Mouse (Mus musculus) left cerebral cortex, postnatal 14 days (tissue): Measurements from ENCODE around the gene Slc4a8. TPM values are rescaled to one million over a fixed set of nuclear protein-coding genes. Genes with fewer than 3 reads are reported as not detected.

ENCODE experiments used
- DNase-seq, 2 experiments: peaks; one replicate each; pipeline ENCODE4 v3.0.0; 2021 to 2022; ENCODE audit warnings: low spot score in 2 of 2, mixed read lengths in 1 of 2
- intact Hi-C: fragments of 180-260 bp; cut with DNase I; formaldehyde crosslinking; loops from one replicate; pipeline ENCODE4 v1.15.1; 2025
- long read RNA-seq, 2 experiments: library from polyadenylated mRNA; stranded (forward); transcript quantifications; one replicate each; pipeline ENCODE4 v2.0.0; 2021
- total RNA-seq, 2 experiments: library from RNA; stranded (reverse); gene quantifications; 2 replicates each; pipeline ENCODE4 v1.2.3; 2021

Slc4a8 gene
- total RNA-seq = 10 to 100 TPM; 87.7 to 90.8 TPM
- long read RNA-seq, experiment 1, full-length matches to known transcripts = 14 of 42 reads
- long read RNA-seq, experiment 1, partial matches to known transcripts = 10 of 42 reads
- long read RNA-seq, experiment 1, other reads (novel, unspliced or antisense) = 18 of 42 reads
- long read RNA-seq, experiment 2, full-length matches to known transcripts = 13 of 42 reads
- long read RNA-seq, experiment 2, partial matches to known transcripts = 14 of 42 reads
- long read RNA-seq, experiment 2, other reads (novel, unspliced or antisense) = 15 of 42 reads

- peak; percentile 96 for DNase-seq
- intact Hi-C loops = loop anchor here (1.0 to 5.0 kb wide), 2 partner anchors 110 to 281 kb away; no protein-coding TSS in a partner anchor
Measured at GRCm38 (mm10) chr15:100761419-100762185, at the start of gene Slc4a8. TSS of gene Slc4a8 (plus strand) at chr15:100761747.

GRCm38 (mm10) chr15:100714470-100714869 lies 47.1 kb upstream of the Slc4a8 start:
- intact Hi-C loops = no loop called here
- no peak for DNase-seq

- no peak for DNase-seq
- intact Hi-C loops = no loop called here
Measured at GRCm38 (mm10) chr15:100715399-100715993, 46.1 kb upstream of the Slc4a8 start.

- intact Hi-C loops = no loop called here
- no peak for DNase-seq
Measured at GRCm38 (mm10) chr15:100717933-100718332, 43.6 kb upstream of the Slc4a8 start.

GRCm38 (mm10) chr15:100718572-100718971 lies 43.0 kb upstream of the Slc4a8 start:
- intact Hi-C loops = no loop called here
- no peak for DNase-seq

- DNase-seq = no peak
- intact Hi-C loops = no loop called here
Measured at GRCm38 (mm10) chr15:100719217-100719616, 42.3 kb upstream of the Slc4a8 start.

- intact Hi-C loops = no loop called here
- no peak for DNase-seq
Measured at GRCm38 (mm10) chr15:100720066-100720465, 41.5 kb upstream of the Slc4a8 start.

- no peak for DNase-seq
- intact Hi-C loops = no loop called here
Measured at GRCm38 (mm10) chr15:100721445-100721844, 40.1 kb upstream of the Slc4a8 start.

GRCm38 (mm10) chr15:100722026-100722425 lies 39.5 kb upstream of the Slc4a8 start:
- DNase-seq = no peak
- intact Hi-C loops = no loop called here

- intact Hi-C loops = no loop called here
- DNase-seq = no peak
Measured at GRCm38 (mm10) chr15:100722564-100722963, 39.0 kb upstream of the Slc4a8 start.

- intact Hi-C loops = no loop called here
- peak in 1 of 2 experiments; percentile 63 for DNase-seq
Measured at GRCm38 (mm10) chr15:100723505-100723904, 38.0 kb upstream of the Slc4a8 start.

- intact Hi-C loops = no loop called here
- no peak for DNase-seq
Measured at GRCm38 (mm10) chr15:100726721-100727120, 34.8 kb upstream of the Slc4a8 start.

- no peak for DNase-seq
- intact Hi-C loops = no loop called here
Measured at GRCm38 (mm10) chr15:100727834-100728233, 33.7 kb upstream of the Slc4a8 start.

GRCm38 (mm10) chr15:100728586-100728985 lies 33.0 kb upstream of the Slc4a8 start:
- DNase-seq = no peak
- intact Hi-C loops = no loop called here

- intact Hi-C loops = no loop called here
- DNase-seq = no peak
Measured at GRCm38 (mm10) chr15:100729281-100729985, 32.1 kb upstream of the Slc4a8 start, which contains the start of gene Galnt6. TSS of gene Galnt6 (minus strand) at chr15:100729376.

GRCm38 (mm10) chr15:100731081-100731480 lies 30.5 kb upstream of the Slc4a8 start:
- DNase-seq = no peak

GRCm38 (mm10) chr15:100732580-100732979 lies 29.0 kb upstream of the Slc4a8 start:
- intact Hi-C loops = no loop called here
- DNase-seq = no peak

More at GRCm38 (mm10) chr15:100731081-100731480, 30.5 kb upstream of the Slc4a8 start:
- intact Hi-C loops = no loop called here

GRCm38 (mm10) chr15:100735095-100735952 lies 26.2 kb upstream of the Slc4a8 start:
- no peak for DNase-seq
- intact Hi-C loops = no loop called here

- no peak for DNase-seq
- intact Hi-C loops = no loop called here
Measured at GRCm38 (mm10) chr15:100735953-100736300, 25.6 kb upstream of the Slc4a8 start.
